ENCODE assay signal across 20 mouse cellular contexts in the genomic region with DNA sequence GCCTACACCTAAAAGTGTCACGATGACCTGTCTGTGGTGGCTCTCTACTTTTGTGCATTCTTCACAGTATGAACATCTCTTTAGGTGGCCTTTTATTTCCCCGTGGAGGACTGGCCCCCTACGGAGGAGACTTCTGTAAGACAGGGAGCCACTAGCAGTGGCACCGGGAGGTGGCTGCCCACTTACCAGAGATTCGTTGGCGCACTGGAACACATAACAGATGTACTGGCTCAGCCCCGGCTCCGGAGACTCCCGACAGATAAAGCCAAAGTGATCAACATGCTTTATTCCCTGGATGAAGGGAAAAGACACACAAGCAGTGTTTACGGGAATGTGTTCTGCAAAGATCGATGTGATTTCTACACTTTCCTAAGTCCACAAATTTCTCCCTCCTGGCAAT.
A peak's percentile ranks its signal among the peaks of the same experiment; 100 is the strongest.
DNase-seq lines count a peak whose midpoint lies in the region; ATAC-seq lines count a peak whose summit lies in the region.
"Had no signal": no experiment of that assay in that cellular context is flagged by ENCODE, and none has a peak within 500 bp of the region (broad histone marks: within the 10 kb centered on the region; RNA-seq: fewer than 3 reads in every experiment).

No protein-coding gene starts in this region.

- no peak overlapping the region for H3K27ac ChIP-seq in forebrain, embryonic 15.5 days (replicated peaks)
- H3K27ac ChIP-seq: heart, adult 2 months; hindbrain, embryonic 10.5 days; limb, embryonic 10.5 days; liver, embryonic 13.5 days; neural tube, embryonic 13.5 days; stomach, postnatal 0 days had no signal

- no peaks in the 10 kb centered on the region for H3K9me3 ChIP-seq in forebrain, embryonic 15.5 days
- H3K9me3 ChIP-seq: hindbrain, embryonic 10.5 days; limb, embryonic 10.5 days; liver, embryonic 13.5 days; megakaryocyte, embryonic 14.5 days; neural tube, embryonic 13.5 days had no signal

- H3K4me3 ChIP-seq in forebrain, embryonic 15.5 days, result no peak overlapping the region
- H3K4me3 ChIP-seq: heart, adult 2 months; hindbrain, embryonic 10.5 days; limb, embryonic 10.5 days; liver, embryonic 13.5 days; megakaryocyte, embryonic 14.5 days; neural tube, embryonic 13.5 days had no signal

- no peaks in the 10 kb centered on the region for H3K27me3 ChIP-seq in forebrain, embryonic 15.5 days
- H3K27me3 ChIP-seq: CH12.LX; liver, embryonic 13.5 days; megakaryocyte, embryonic 14.5 days; neural tube, embryonic 13.5 days had no signal

- H3K9ac ChIP-seq in forebrain, embryonic 15.5 days (replicated peaks), result no peak overlapping the region
- H3K9ac ChIP-seq: liver, embryonic 13.5 days; neural tube, embryonic 13.5 days had no signal

- peaks cover 16% of the 10 kb centered on the region for H3K4me1 ChIP-seq in forebrain, embryonic 15.5 days
- H3K4me1 ChIP-seq: liver, embryonic 13.5 days; neural tube, embryonic 13.5 days had no signal

- DNase-seq in cerebellum, adult 11-12 months, result peak; percentile 32
- DNase-seq in cerebellum, postnatal 4 days (ENCODE audit: low spot score in 2 of 2), result no peak
- DNase-seq in left cerebral cortex, postnatal 4 days, result peak; percentile 31
- DNase-seq in left cerebral cortex, adult 11 months (ENCODE audit: low spot score), result no peak
- peak; percentile 34 for DNase-seq in cerebellum, adult 9-10 months
- DNase-seq in Muller cell, postnatal 12 days (ENCODE audit: inconsistent ontology term), result no peak
- no peak for DNase-seq in right cerebral cortex, postnatal 4 days
- DNase-seq: adrenal gland, adult 2 months; heart, adult 2 months; liver, embryonic 13.5 days; lung, postnatal 10 days; right cerebral cortex, postnatal 14 days had no signal

- no peak overlapping the region for H3K4me2 ChIP-seq in forebrain, embryonic 15.5 days (replicated peaks)
- H3K4me2 ChIP-seq: liver, embryonic 13.5 days; neural tube, embryonic 13.5 days had no signal

- peak; percentile 32; the same call in 1 of the 2 replicates for ATAC-seq in forebrain, embryonic 15.5 days (replicated peaks)
- ATAC-seq: intestine, embryonic 16.5 days had no signal

- intact Hi-C loops in left cerebral cortex, postnatal 4 days (cut with DNase I), result no loop called here

- WGBS in forebrain, embryonic 15.5 days, result 37% methylated on average over 11 of the region's 11 CpGs

- no peaks in the 10 kb centered on the region for H3K36me3 ChIP-seq in forebrain, embryonic 15.5 days
- H3K36me3 ChIP-seq: hindbrain, embryonic 10.5 days; limb, embryonic 10.5 days; liver, embryonic 13.5 days; neural tube, embryonic 13.5 days had no signal

Comparison
In these comparisons a context has a peak if more than half of its experiments do, and no peak if none do; other contexts are left out.
1. DNase-seq: peak in cerebellum, adult 11-12 months (single experiment), left cerebral cortex, postnatal 4 days (single experiment) and cerebellum, adult 9-10 months (single experiment); none in cerebellum, postnatal 4 days (0 of 2), left cerebral cortex, adult 11 months (single experiment), Muller cell, postnatal 12 days (single experiment) and right cerebral cortex, postnatal 4 days (single experiment).